Mouse (Mus musculus): ENCODE measurements around the gene Ift81.
"Not testable (repeated sequence)": the region's sequence is repeated elsewhere in the genome, so short reads cannot be mapped to it uniquely, and the experiment has no call there.

Ift81 gene

GRCm38 (mm10) chr5:122613908-122614732, at the start of gene Ift81:
TSS of gene Ift81 (minus strand) at chr5:122614518.
- peak; percentile 97 for DNase-seq

DNA sequence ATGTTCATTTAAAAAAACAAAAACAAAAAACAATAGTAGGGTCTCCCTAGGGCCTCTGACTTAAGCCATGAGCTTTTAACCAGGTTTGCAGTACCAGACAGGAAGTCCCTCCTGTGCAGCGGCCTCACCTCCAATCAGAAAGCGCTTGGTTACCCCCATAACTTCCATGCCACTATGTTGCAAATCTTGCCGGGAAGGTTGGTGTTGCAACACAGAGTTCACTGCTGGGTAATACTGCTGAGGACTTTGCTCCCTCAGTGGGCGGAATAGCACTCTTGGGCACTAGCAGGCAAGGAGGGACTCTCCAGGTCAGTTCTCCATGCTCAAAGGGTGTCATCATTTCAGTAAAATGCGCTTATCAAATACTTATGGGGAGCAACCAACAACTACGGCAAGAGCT, 48.2 kb upstream of the Ift81 start:
- no peak for DNase-seq

DNA sequence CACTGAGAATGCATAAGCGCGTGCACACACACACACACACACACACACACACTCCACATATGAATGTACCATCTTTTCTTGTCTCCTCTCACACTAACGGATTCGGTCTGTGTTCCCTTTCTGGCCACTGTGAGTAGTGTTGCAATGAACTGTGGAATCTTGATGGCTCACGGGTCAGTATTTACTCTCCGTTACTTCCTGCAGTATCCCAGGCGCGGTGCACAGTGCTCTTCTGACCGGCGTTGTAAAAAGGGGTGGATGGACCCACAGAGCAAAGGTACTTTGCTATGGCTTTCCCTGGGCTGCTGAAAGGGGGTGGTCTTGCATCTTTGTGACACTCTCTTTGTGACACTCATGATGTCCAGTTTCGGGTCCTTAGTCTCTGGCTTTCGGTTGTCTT, 42.5 kb upstream of the Ift81 start:
- DNase-seq: no peak

DNA sequence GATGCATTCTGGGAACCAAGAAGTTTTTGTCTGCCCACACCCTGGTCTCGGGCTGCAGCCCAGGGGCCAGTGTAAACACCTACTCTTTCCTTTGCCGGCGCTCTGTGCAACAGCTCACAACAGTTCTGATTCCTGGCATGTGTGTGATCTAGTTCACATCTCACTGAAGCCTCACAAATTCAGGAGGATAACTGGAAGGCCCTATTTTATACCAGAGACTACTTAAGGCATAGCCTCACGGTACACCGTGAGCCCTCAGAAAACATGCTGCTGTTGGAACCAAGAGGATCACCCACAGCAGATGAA, 39.9 kb upstream of the Ift81 start:
- no peak for DNase-seq

DNA sequence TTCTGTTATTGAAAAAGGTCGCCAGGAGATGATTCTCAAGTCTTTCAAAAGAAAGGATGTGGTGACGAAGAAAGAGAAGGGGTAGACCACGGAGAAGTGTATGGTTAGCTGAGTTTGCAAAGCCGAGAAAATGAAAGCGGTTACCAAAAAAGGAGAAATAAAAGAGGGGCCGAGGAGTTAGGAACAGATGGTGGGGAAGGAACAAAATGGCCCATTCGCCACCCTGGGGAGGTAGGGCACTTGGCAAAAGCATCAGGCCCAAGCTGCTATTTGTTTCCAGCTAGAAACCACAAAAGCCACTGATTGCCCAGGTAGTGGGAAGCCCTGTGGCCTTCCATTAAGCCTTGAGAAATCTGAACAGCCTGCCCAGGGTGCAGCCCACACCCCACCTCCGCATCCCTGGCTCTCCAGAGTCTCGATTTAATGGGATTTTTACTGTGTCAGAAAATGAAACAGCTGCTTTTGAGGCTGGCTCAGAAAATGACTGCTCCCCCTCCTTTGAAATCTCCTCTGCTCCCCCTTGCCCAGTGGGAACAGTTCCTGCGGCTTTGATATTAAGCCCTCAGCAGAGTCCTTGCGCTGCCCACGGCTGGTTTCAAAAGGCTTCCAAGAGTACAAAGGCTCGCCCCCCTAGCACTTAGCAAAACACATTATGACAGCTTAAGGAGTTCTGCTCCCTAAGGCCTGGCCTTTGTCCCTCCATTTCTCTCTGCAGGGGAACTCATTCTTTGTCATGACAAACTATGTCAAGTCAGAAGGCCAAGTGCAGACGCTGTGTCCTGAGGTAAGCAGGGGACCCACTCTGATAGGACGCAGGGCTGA, 39.3 kb upstream of the Ift81 start:
- DNase-seq: peak; percentile 76 to 80

- DNase-seq: peak in 1 of 2 experiments; percentile 43
These were observed 38.8 kb upstream of the Ift81 start for GRCm38 (mm10) chr5:122653112-122653445.

GRCm38 (mm10) chr5:122652506-122652905, 38.2 kb upstream of the Ift81 start:
- DNase-seq: peak in 1 of 2 experiments; percentile 28

DNA sequence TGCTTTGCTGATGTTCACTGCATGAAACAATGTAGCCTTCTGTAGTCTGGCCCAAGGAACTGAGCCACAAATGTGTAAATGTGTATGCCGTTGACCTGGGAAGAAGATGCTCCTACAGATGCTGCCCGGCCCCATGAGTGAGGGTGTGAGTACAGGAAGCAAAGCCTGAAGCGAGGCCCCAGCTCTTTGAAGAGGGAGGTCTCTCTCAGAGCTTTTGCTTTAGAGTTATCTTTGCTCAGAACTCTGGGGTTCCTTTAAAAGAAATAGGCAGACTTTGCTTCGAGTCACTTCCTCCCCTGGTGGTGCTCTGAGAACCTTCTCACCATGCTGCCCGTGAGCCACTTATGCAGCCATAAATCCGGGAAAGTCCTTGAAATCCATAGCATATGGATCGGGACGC, 35.8 kb upstream of the Ift81 start:
- no peak for DNase-seq

- no peak for DNase-seq
These were observed 34.9 kb upstream of the Ift81 start for GRCm38 (mm10) chr5:122649264-122649663.

DNA sequence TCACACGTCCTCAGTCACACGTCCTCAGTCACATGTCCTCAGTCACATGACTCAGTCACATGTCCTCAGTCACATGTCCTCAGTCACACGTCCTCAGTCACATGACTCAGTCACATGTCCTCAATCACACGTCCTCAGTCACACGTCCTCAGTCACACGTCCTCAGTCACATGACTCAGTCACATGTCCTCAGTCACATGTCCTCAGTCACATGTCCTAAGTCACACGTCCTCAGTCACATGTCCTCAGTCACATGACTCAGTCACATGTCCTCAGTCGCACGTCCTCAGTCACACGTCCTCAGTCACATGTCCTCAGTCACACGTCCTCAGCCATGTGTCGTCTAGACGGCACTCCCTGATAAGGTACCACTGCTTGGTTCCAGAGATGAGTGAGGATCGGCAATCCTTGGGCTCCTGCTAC, 33.6 kb upstream of the Ift81 start:
- not testable (repeated sequence) for DNase-seq

DNA sequence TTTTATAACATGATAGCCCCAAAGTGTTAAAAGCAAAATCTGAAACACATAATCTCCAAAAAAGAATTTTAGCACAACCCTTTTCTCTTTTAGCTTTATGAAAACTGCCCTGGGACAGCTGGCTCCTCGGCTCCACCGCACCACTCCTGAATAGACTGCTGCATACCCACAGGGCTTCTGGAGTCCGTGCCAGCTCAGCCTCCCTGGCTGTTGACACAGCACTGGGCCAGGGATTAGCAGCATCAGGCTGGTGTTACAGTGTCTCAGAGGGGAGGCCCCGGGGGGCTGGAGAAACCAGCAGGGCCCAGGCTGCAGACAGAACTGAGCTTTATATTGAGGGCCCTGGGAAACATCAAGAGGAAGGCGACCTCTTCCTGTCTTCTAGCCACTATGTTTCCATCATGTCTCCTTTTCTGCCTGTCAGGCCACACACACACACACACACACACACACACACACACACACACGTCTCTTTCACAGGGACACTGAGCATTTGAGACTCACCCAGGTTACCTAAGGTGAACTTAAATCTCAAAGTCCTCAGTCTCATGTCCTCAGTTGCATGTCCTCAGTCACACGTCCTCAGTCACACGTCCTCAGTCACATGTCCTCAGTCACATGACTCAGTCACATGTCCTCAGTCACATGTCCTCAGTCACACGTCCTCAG, 33.1 kb upstream of the Ift81 start:
- DNase-seq: no peak

DNA sequence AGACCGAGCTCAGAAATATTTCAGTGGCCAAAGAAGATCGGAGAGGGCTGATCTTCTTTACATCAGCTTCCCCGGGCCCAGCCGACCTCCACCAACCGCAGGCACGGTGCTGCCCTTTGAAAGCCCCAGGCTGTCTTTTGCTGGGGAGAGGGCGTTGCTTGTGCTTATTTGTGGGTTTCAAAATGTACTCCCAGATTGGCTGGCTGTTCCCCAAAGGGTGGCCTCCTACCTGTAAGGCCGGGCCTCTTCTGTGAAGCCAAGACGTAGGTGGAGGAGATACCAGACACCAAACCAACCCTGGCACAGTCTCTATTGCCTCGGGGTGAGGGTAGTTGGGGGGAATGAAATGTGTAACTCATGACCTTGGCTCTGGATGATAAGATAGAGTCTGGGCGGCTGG, 31.7 kb upstream of the Ift81 start:
- no peak for DNase-seq

DNA sequence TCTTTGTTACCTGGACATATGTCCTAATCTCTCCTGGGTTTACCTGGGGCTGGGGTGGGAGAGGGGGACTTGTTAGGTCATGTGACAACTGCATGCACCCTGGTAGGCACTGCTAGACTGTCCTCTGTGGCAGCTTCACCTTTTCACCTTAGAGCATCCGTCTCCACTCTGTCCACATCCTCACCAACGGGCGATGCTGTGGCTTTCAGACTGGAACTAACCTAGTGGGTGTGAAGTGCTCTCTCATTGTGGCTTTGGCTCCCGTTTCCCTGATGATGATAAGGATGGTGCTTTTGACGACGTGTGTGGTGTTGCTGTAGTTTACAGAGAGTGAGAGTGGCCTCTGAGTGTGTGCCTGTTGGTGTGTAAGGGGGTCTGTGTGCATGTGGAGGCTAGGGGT, 31.0 kb upstream of the Ift81 start:
- DNase-seq: no peak

- DNase-seq: peak; percentile 52 to 53
These were observed 29.8 kb upstream of the Ift81 start for GRCm38 (mm10) chr5:122644111-122644607.

DNA sequence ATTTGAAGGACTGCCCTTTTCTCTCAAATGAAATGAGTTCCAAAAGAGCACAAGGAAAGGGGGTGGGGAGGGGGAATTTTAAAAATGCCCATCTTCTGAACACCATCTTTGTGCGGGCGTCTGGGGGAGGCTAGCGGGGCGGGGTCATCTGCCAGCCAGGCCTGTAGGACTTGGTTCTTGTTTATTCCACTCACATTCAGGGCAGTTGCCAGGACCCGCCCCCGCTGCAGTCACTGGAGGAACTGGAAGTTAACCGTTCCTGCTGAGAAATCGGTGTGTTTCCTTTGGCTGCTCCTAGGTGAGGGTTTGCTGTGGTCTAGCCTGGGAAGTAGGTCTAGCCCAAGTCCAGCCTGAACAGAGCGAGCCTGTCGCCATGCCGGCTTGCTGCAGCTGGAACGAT, 29.4 kb upstream of the Ift81 start, which contains the start of gene P2rx7:
P2rx7 (plus strand) TSS at position 211 of the 400 bp plus-strand sequence.
- peak; percentile 45 to 52 for DNase-seq

DNA sequence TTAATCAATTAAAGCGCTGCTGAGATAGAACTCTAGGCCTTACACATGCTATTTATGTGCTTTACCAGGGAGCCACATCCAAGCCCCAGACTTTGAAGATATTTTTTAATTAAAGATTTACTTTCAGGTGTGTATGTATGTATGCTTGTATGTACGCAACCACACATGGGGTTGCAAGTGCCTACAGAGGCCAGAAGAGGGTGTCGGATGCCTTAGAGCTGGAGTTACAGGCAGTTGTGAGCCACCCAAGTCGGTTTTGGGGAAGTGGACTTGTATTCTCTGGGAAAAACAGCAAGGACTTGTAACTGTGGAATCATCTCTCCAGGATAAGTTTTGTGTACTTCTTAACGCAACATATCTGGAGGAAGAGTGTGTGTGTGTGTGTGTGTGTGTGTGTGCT, 25.7 kb upstream of the Ift81 start:
- DNase-seq: no peak

DNA sequence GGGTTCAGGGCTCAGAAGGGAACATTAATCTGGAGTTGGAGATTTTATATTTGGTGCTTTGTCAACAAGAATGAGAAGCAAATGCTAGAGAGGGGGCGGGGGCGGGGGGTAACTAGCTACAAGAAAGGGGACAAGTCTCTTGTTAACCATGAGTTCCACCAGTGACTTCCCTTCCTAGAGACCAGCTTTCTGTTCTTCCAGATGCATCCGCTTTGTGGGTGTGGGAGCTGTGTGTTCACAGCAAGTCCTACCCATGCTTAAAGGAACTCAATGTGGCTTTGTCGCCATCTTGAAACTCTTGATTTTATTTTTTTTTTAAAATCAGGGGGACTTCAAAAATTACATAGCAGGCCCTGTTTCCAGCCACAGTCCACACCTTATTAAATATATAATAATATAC, 25.2 kb upstream of the Ift81 start:
- DNase-seq: no peak

DNA sequence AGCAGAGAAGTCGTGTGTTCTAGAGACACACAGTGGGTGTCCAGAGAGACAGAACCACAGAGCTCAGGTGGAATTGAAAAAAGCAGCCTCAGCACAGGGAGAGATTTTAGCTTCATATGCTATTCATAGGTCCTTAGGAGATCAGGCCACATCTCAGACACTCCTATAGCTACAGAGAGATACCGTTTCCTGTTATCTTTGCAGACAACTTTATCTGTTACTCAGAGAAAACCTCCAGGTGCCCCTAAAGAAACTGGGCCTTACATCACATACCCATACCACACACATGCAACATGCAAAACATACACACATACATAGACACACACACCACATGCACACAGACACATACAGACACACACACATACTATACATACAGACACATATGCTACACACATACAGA, 24.0 kb upstream of the Ift81 start:
- no peak for DNase-seq

- DNase-seq: peak; percentile 36 to 37
These were observed 22.6 kb upstream of the Ift81 start for GRCm38 (mm10) chr5:122636958-122637357.

DNA sequence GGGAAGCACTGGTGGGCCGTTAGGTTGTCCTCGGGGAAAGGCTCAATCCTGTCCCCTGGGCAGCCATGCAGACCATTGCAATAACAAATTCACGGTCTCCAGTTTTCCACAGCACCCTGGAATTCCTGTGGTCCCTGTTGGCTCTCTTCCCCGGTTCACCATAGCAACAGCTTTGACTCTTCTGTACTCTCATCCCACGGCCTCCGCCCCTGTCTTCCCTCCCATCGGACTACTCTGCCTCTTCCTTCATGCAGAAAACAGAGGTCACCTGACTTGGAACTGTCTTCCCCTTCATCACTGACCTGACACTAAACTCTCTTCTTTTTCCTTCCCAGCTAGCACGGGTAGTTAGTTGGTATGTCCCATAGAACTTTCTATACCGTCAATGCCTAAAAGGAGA, 22.0 kb upstream of the Ift81 start:
- DNase-seq: no peak

DNA sequence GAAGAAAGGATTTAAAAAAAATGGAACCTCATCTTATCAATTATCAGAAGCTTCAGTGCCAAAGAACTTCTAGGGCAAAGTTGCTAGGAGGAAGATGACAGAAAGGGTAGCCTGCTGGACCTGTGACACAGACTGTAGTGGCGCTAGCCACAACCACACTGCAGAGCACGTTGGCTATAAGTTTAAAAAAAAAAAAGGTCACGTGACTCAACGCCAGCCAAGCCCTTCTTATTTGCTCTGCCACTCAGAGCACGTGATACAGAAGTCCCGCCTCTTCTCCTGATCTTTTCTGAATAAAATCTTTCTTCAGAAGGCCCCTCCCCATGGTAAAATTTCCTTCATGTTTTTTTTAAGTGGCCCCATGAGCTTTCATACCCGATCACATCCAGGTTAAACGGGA, 20.9 kb upstream of the Ift81 start:
- DNase-seq: no peak

DNA sequence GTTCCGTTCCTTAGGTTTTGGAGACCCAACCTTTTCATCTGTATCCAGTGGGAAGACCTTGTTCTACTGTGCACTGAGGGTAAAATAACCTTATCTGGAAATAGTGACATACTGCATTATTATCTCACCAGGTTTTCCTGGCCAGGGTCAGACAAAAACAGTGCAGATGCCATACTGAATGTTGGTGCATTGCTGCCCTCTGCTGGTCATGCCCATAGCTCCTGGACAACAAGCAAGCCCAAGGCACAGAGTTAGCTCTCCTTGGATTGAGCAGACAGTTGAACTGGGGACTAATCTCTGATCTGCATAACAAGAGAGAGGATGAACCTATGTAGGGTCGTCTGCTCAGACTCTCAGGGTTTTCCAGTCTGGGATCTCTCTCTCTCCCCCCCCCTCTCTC, 12.9 kb upstream of the Ift81 start:
- peak; percentile 92 to 95 for DNase-seq

GRCm38 (mm10) chr5:122625565-122626252, 11.4 kb upstream of the Ift81 start:
- DNase-seq: no peak

Measured in cerebellum, adult 18-20 months (tissue).